Mouse (Mus musculus): Measurements from ENCODE around the gene Rnf213. TPM values are rescaled to one million over a fixed set of nuclear protein-coding genes. Genes with fewer than 3 reads are reported as not detected.
A peak's percentile ranks its signal among the peaks of the same experiment; 100 is the strongest.

The Rnf213 gene
- polyA plus RNA-seq, 3 experiments from 2014 or later = 33.9 to 48.2 (median 43.3) TPM

DNA sequence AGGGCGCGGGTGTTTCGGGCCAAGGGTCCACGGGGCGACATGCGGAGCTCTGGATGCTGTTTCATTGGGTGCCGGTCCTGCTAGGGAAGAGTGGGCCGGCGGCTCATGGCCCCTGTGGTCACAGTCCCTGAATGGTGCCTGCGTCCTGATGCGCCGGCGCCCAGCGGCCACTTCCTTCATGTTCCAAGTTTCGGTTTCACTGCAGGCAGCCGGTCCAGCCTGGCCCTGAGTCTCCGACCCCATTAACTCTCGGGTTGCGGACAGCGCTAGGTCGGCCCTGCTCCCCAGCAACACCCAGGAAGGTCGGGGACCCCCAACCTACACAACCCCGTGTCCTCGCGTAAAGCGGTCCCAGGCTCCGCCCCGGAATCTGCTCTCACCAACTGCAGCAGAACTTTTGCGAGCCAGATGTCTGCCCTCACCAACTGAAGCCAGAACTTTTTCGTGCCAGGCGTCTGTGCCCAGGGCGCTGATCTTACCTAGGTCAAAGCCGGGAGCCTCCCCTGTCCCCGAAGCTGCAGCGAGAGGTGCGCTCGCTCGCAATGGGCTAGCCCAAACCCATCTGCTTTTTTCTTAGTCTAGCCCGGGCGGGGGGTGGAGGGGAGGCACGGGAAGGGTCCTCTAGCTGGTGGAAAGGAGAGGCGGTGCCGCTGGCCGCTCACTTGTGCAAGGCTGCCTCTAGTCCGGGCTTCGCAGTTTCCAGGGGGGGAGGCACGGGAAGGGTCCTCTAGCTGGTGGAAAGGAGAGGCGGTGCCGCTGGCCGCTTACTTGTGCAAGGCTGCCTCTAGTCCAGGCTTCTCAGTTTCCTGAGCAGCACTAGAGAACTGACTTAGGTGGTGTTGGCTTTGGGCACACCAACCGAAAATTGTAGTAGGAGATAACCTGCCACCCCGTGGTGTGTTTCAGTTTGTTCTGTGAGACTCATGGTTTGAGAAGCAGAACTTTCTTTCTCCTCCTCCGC is 2.3 kb upstream of the Rnf213 start:
- ATAC-seq = peak; percentile 35

DNA sequence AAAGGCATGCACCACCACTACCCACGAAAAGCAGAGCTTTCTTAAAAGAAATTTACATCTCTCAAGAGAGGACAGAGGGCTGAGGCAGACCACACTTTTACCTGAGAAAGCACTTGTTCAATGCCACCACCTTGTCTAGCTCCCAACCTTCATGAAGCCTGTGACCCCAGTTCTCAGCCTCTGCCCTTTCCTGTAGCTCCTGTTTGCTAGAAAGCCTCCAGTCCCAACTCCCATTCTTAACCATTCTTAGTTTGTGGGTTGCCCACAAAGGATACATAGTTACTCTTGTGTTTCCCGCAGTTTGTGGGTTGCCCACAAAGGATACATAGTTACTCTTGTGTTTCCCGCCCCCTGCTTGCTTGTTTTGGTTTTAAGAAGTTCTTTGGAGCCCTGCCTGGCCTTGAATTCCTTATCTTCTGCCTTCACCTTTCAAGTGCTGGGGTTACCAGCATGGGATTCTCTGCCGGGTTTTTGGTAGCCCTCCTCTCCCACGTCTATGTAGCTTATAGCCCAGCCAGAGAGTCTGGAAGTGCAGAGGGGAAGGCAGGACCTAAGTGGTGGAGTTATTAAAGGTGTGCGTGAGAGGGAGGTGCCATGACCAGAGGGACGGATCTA is 1.4 kb upstream of the Rnf213 start:
- ATAC-seq = no peak

DNA sequence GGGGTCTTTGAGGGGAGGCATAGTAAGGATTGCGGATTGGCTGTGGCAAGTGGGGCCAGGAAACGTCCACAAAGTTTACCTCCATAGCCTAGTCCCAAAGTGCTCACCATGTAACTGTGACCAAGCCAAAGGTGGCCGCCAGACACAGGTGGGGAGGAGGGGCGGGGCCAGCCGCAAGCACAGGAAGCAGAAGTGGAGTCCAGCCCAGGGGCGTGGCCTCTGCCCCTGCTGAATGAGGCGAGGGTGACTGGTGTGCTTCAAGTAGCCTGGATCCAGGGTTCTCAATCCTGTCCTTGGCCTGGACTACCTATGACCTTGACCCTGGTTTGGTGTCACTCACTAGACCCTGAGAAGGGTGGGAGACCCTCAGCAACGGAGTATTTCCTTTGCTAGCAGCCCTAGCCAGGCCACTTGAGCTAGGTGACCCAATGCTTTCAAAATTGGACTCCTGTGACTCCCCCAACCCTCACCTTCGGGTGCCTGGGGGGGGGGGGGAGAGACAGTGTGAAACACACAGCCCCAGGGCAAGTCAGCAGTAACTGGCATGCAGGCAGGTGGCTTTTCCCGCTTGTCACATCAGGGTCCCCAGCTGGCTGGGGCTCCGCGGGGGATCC is 792 bp upstream of the Rnf213 start:
- ATAC-seq = peak; percentile 55

DNA sequence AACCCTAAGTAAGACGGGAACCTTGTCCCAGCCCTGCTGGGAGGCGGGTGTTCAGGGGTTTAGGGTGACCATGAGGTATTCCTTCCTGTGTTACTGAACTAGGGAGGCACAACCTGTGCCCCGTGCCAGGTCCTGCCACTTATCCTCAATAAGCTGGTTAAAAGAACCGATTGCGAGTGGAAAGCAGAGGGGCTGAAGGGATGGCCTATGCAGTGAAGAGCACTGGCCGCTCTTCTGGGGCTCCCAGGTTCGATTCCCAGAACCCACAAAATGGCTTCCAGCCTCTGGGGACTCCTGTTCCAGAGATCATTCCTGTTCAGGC is 544 bp downstream of the Rnf213 start:
- ATAC-seq = no peak

DNA sequence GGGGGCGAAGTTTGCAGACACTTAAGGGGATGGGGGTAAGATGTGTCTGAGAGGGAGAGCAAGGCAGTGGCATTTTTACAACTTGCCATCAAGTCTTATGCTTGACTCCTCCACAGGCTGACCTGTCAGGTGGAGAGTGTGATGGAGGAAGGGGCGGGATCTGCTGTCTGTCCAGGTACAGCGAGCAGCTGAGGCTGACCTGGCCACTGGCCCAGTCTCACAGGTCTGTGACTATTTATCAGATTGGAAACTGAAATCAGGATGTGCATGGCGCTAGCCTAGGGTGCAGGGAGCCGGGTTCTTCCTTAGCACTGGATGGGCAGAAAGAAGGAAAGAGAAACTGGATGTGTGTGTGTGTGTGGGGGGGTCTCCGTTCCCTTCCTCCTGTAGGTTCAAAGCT is 1.3 kb downstream of the Rnf213 start:
- ATAC-seq = no peak

DNA sequence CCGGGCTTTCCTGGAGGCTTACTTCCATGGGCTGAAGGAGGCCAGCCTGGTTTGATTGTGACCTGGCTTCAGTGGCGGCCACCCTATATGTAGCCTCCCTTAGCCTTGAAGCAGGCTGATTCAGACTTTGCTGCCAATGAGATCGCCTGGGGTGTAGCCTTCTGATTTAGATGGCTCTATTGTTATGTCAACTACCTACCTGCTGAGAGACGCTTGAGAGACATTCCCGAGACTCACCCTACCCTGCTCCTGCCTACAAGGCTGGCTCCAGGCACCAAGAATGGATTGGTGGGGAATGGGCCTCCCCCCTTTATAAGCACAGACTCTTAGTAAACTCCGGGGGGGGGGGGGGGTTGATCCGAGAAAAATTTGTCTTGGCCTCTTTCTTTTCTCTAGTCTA is 2.5 kb downstream of the Rnf213 start:
- no peak for ATAC-seq

DNA sequence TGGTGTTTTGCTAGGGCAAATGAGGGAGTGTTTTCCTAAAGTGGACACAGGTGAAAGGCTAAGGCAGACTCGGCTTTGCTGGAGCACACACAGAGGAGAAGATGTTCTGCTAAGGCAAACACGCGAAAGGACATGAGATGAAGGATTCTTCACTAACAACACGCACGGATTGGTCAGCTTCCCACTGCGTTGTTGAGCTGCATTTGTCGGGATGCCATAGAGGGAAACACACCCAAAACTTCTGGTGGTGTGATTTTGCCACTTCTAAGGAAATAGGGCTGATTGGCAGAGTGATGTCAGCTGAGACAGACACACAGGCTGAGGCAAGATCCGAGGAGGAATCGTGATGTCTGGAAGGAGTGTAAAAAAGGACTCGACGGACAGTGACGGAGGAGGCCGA is 3.0 kb downstream of the Rnf213 start:
- ATAC-seq = no peak

DNA sequence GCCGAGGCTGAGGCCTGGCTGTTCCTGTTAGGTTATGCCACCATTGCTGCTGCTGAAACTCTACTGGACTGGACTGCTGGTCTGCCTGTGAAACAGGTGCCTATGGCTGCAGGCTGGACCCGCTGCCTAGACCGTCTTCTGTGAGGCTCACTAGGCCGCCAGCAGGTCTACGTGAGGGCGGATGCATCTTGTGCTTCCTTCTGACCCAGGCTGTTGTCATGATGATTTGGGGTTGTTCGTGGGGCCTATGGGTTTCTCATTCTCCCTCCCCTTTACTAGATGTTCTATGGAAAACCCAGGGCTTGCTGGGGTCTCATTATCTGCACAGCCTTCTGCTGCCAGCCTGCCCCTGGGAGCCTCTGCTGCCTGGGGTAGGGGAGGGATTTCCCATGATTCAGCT is 3.6 kb downstream of the Rnf213 start:
- no peak for ATAC-seq

DNA sequence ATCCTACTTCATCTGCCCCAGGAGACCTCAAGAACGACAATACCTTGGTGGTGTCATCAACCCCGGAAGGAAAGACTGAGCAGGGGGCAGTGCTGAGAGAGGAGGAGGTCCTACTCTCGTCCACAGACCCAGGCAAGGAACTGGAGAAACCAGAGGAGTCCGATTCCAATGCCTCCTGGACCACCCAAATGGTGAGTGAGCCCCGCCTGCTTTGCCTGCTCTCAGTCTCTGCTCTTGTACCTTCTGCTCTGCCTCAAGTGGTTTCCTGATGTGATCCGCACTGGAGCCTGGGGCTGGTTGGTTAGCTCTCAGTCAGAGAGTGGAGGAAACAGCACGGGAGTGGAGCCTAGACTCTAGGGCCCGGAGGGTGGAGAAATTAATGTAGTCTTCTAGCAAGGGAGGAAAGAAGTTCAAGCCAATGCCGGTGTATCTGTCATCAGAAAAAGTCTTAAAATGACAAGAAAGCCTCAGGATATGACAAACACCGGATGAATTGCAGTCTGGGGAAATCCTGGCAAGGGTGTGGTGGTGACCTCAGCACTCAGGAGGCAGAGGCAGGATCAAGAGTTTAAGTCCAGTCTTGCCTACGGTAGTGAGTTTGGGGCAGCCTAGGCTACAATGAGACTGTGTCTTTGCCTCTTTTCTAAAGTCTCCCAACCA is 9.7 kb downstream of the Rnf213 start:
- no peak for ATAC-seq

DNA sequence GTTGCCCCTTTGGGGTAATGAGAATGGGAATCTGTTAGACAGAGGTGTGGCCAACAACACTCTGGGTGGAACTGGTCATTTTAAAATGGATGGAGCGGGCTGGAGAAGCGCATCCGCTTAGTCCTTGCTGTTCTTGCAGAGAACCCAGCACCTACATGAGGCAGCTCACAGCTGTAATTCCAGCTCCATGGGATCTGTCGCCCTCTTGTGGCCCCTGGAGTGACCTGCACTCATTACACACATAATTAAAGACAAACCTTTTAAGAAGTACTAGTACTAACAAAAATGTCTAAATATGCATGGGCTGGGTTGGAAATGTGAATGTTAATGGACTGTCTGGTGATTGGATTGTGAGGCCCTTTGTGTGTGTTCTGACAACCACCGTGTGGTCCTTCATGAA is 11.7 kb downstream of the Rnf213 start:
- ATAC-seq = no peak

DNA sequence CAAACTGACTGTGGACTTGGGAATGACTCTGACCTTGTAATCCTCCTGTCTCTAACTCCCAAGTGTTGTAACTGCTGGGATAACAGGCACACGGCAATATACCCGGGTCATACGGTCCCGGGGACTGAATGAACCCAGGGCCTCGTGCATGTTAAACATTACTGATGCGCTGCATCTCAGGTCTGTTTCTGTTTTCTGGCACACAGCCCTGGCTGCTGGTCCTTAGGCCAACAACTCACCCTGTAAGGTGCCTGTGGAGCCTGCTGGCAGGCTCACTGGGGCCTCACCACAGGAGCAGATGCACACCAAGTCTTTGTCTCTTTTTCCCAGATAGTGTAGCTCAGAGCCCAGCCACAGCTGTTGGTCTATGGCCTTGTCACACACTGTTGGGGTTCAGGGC is 14.5 kb downstream of the Rnf213 start:
- ATAC-seq = no peak

DNA sequence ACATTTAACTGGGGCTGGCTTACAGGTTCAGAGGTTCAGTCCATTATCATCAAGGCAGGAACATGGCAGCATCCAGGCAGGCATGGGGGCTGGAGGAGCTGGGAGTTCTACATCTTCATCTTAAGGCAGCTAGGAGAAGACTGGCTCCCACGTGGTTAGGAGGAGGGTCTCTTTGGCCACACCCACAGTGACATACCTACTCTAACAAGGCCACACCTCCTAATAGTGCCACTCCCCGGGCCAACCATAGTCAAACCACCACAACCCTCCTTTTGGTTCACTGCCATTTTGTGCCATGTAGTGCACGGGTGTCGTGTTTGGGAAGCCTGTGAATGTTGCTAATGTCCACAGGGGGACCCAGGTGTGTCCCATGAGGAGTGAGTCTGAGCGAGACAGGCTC is 15.1 kb downstream of the Rnf213 start:
- no peak for ATAC-seq

DNA sequence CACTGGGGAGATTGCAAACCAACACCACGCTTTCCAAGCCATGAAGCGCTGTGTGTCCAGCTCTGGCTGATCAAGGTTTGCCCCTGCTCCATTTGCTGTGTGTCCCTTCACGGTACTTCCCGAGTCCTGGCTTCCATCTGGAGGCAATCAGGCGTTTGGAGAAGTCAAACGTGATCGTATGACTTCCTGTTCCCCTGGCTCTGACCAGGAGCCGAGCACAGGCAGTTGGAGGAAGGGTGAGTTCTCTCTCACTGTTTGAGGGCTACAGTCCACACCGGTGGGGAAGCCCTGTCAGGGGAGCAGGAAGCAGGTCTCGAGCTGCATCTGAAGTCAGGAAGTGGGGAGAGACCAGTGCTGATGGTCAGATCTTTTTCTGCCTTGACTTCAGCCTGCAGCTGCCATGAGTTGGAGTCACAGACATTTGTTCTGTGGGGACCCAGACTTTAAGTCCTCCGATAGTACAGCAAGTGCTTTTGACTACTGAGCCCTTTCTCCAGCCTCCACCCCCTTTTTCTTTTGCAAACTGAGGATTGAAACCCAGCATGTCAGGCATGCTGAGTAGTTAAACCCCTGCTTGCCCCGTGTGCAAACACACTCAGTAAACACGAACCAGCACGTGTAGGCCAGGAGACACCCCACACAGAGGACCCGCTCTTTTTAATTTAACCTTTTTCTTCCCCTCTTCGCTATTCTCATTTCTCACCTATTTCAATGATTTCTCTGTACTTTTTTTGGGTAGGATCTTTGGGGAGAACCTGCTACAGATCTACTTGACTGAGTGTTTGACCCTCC is 26.6 kb downstream of the Rnf213 start:
- no peak for ATAC-seq

DNA sequence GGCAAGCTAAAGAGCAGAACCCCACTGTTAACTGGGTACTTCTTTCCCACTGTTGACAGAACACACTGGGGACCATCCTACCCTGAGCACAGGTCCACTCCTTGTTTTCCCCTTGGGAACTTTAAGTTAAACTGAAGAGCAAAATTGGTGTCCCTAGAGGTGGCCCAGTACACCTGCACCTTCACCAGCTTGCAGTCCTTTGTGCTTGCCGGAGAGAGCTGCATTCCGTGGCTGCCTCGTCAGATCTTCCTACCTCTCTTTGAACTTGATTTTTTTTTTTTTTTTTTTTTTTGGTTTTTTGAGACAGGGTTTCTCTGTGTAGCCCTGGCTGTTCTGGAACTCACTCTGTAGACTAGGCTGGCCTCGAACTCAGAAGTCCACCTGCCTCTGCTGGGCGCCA is 27.5 kb downstream of the Rnf213 start:
- no peak for ATAC-seq

DNA sequence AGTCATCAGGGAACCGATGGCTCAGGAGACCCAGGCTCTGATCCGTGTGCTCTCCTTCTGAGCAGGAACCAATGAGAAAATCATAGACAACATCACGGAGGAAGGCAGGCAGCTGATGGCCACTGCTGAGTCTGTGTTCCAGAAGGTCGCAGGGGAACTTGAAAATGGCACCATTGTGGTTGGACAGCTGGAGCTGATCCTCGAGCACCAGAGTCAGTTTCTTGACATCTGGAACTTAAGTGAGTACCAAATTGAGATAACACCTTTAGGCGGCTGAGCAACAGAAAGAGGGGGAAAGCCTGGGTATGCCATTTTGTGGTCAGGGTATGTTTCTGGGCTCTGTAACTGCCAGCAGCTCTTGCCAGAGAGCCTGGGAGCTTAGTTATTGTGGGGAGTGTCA is 34.5 kb downstream of the Rnf213 start:
- no peak for ATAC-seq

DNA sequence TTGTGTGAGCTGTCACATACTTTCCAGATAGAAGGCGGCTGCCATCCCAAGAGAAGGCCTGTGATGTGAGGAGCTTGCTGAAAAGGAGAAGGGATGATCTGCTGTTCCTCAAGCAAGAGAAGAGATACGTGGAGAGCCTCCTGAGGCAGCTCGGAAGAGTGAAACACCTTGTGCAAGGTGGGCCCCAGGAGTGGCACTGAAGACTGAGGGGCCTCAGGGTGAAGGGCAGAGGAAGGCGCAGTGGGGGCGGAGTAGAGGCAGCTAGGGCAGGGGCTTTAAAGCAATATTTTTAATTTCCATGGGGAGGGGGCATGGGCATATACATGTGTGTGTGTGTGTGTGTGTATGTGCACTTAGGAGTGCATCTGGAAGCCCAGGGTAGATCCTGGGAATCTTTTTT is 35.1 kb downstream of the Rnf213 start:
- no peak for ATAC-seq

DNA sequence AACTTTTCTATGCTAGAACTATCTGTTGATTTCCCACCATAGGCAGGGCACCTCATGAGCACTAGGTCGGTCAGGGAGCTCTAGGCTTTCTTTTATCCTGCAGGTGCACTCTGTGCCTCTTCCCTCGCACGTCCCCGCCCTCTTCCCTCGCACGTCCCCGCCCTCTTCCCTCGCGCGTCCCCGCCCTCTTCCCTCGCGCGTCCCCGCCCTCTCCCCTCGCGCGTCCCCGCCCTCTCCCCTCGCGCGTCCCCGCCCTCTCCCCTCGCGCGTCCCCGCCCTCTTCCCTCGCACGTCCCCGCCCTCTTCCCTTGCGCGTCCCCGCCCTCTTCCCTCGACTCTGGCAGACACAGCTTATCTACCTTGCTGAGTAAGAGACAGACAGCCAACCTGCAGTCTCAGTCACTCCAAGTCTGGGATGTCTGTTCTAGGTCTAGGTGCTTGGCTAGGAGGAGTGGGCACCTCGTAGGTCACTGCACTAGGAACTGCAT is 35.8 kb downstream of the Rnf213 start:
- ATAC-seq = peak; percentile 79

DNA sequence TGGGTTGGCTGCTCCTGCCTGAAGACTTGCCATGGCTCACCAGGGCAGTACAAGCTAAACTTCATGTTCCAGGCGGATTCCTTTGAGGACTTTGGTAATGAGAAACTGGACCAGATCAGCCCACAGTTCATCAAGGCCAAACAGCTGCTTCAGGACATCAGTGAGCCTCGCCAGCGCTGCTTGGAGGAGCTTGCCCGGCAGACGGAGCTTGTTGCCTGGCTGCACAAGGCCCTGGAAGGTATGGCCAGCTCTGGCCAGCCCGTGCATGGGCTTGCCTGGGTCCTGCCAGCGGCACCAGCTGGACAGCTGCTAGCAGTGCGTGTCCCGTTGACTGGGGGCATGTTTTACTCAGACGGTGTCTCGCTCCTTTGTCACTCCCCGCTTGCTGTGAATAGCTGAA is 38.6 kb downstream of the Rnf213 start:
- no peak for ATAC-seq

DNA sequence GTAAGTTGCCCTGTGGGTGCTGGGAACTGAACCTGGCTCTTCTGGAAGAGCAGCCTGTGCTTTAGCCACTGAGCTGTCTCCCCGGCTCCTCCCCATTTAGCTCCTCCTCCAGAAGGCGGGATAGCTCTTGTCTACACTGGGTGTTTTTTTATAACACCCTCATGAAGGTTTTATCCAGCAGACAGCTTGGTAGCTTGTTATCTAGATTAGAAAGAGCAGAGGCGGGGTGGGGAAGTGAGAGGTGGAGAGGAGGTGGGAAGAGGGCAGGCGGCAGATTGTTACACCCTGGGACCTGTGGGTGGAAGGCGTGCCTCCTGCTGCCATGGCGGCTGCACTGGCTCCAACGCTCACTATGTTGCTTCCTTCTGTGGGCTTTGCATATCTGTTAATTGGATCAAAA is 39.8 kb downstream of the Rnf213 start:
- no peak for ATAC-seq

DNA sequence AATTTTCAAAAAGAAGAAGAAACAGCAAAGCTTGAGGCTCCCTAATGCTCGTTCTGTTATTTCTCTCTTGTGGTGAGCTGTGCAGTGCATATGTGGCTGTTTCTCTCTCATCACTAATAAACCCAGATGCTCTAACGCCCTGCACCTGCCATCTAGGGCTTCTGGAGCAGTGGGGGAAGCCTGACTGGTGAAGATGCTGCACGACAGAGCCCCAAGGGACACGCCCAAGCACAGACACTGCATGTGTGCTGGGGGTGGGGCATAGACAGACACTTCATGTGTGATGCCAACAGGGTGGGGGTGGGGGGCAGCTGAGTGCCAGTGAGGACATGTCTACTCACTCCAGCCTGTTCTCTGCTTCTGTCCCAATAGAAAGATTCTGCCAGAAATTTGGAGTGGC is 41.4 kb downstream of the Rnf213 start:
- no peak for ATAC-seq

DNA sequence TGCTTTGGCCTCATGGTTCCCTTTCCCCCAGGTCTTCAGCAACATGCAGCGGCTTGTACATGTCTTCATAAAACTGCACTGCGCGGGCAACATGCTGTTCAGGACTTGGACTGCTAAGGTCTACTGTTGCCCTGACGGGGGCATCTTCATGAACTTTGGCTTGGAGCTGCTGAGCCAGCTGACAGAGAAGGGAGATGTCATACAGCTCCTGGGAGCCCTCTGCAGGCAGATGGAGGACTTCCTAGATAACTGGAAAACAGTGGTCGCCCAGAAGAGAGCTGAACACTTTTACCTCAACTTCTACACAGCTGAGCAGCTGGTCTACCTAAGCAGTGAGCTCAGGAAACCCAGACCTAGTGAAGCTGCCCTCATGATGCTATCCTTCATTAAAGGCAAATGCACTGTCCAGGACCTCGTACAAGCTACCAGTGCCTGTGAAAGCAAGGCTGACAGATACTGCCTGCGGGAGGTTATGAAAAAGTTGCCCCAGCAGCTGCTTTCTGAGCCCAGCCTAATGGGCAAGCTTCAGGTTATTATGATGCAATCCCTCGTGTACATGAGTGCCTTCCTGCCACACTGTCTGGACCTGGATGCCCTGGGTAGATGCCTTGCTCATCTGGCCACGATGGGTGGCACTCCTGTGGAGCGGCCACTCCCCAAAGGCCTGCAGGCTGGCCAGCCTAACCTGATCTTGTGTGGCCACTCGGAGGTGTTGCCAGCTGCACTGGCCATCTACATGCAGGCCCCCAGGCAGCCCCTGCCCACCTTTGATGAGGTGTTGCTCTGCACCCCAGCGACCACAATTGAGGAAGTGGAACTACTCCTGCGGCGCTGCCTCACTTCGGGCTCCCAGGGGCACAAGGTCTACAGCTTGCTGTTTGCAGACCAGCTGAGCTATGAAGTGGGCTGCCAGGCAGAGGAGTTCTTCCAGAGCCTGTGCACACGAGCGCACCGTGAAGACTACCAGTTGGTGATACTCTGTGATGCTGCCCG is 43.3 kb downstream of the Rnf213 start:
- ATAC-seq = no peak

All from inflammation-experienced regulatory T-cells, adult 6 months (primary cell).